Mouse (Mus musculus) testis, adult 2 months (tissue): Measurements from ENCODE around the gene Pzp.

Source experiments
- CTCF ChIP-seq: fragments of 200-500 bp; IDR thresholded peaks from 2 replicates; pipeline ENCODE4 v1.5.1; 2012; ENCODE audit warnings: low read depth, mild to moderate bottlenecking, inconsistent platforms, low read length, moderate library complexity; ENCODE audit not compliant: control insufficient read depth, insufficient read depth, insufficient replicate concordance
- POLR2A ChIP-seq: fragments of 200-500 bp; IDR thresholded peaks from 2 replicates; pipeline ENCODE4 v1.6.1; 2012; ENCODE audit warnings: low read depth, mild to moderate bottlenecking, inconsistent platforms, low read length, moderate library complexity; ENCODE audit not compliant: control insufficient read depth

DNA sequence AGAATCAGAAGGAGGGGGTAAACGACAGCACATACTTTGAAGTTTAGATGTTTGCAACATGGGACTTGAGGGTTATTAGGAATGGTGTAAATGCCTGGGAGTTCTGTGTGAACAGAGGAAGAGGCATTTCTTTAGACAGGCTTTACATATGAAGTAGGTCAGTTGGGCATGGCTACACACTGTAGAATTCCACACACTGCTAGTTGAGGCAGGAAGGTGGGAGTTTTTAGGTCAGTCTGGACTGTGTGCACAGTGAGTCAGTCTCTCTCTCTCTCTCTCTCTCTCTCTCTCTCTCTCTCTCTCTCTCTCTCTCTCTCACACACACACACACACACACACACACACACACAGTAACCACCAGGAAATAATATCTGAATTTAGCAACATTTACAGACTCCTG lies 31.2 kb downstream of the Pzp start:
- TF ChIP-seq CTCF: no peak
- no peak for TF ChIP-seq POLR2A
